Mouse (Mus musculus) CH12.LX (cell line): ENCODE data around the gene Rhod. TPM values are rescaled to one million over a fixed set of nuclear protein-coding genes. Genes with fewer than 3 reads are reported as not detected.

Experiments
- DNase-seq: peaks from one replicate; pipeline ENCODE4 v3.0.0-alpha.2; 2013; ENCODE audit errors: extremely low read depth
- H3K27ac ChIP-seq: 2 replicates; pipeline ENCODE4 v1.5.1; 2012; ENCODE audit warnings: low read depth, mild to moderate bottlenecking, control low read depth, moderate library complexity; ENCODE audit not compliant: insufficient read depth
- H3K27me3 ChIP-seq: replicated peaks from 2 replicates; pipeline ENCODE3; 2012; ENCODE audit warnings: inconsistent platforms
- H3K36me3 ChIP-seq, 2 experiments: replicated peaks in 1 of 2; 2 replicates each; pipeline versions ENCODE3 to v1.6.1; 2012; ENCODE audit warnings: inconsistent platforms in 1 of 2, low read length in 1 of 2, mild to moderate bottlenecking in 1 of 2, mixed read lengths in 1 of 2, moderate library complexity in 1 of 2; ENCODE audit not compliant: control insufficient read depth in 1 of 2, insufficient read depth in 1 of 2
- H3K4me1 ChIP-seq, 2 experiments: 2 replicates each; pipeline ENCODE4 v1.6.1; 2012; ENCODE audit warnings: inconsistent platforms in 1 of 2, moderate library complexity in 1 of 2; ENCODE audit not compliant: insufficient read depth in 2 of 2, control insufficient read depth in 1 of 2
- H3K4me2 ChIP-seq: 2 replicates; pipeline ENCODE4 v1.6.1; 2012; ENCODE audit warnings: low read depth, mild to moderate bottlenecking, control low read depth; ENCODE audit not compliant: poor library complexity, insufficient read depth, severe bottlenecking
- H3K4me3 ChIP-seq, 3 experiments: fragments of 150-350 bp in 1 of 3; sonication (generic) in 1 of 3; replicated peaks in 1 of 3; 2 replicates each; pipeline versions ENCODE3 to v1.5.1; 2011 to 2012; ENCODE audit warnings: low read depth in 2 of 3, low read length in 2 of 3, mild to moderate bottlenecking in 2 of 3, moderate library complexity in 2 of 3, control low read depth in 1 of 3, improper control_type of control experiment in 1 of 3, inconsistent platforms in 1 of 3, mixed read lengths in 1 of 3; ENCODE audit not compliant: poor library complexity in 1 of 3
- H3K79me2 ChIP-seq: replicated peaks from 2 replicates; pipeline ENCODE4 v1.6.1; 2012; ENCODE audit warnings: mild to moderate bottlenecking, moderate library complexity; ENCODE audit not compliant: control insufficient read depth, poor library complexity, insufficient read depth, severe bottlenecking; ENCODE audit errors: extremely low read depth
- H3K9ac ChIP-seq: 2 replicates; pipeline ENCODE4 v1.6.1; 2012; ENCODE audit warnings: low read depth, mild to moderate bottlenecking, control low read depth, moderate library complexity; ENCODE audit not compliant: insufficient read depth
- H3K9me3 ChIP-seq: replicated peaks from 2 replicates; pipeline ENCODE3; 2012; ENCODE audit warnings: low read length, inconsistent platforms, mixed read lengths
- CTCF ChIP-seq, 2 experiments: IDR thresholded peaks in 1 of 2; conservative IDR thresholded peaks in 1 of 2; 2 replicates each; pipeline ENCODE4 v1.5.1; 2011 to 2012; ENCODE audit warnings: low read depth in 2 of 2, low read length in 2 of 2, improper control_type of control experiment in 1 of 2, inconsistent platforms in 1 of 2, mild to moderate bottlenecking in 1 of 2, moderate library complexity in 1 of 2
- ELF1 ChIP-seq: IDR thresholded peaks from 2 replicates; pipeline ENCODE4 v1.6.1; 2014; ENCODE audit warnings: low read depth, mild to moderate bottlenecking, inconsistent platforms, low read length, improper control_type of control experiment
- ETS1 ChIP-seq: conservative IDR thresholded peaks from 2 replicates; pipeline ENCODE4 v1.6.1; 2012; ENCODE audit warnings: low read depth, mild to moderate bottlenecking, inconsistent platforms, low read length, improper control_type of control experiment, moderate library complexity
- HCFC1 ChIP-seq: IDR thresholded peaks from 2 replicates; pipeline ENCODE4 v1.6.1; 2012; ENCODE audit warnings: low read depth, mild to moderate bottlenecking, inconsistent platforms, low read length, improper control_type of control experiment
- IRF4 ChIP-seq: IDR thresholded peaks from 2 replicates; pipeline ENCODE4 v1.6.1; 2014; ENCODE audit warnings: low read depth, mild to moderate bottlenecking, inconsistent platforms, low read length, improper control_type of control experiment
- JUND ChIP-seq: conservative IDR thresholded peaks from 2 replicates; pipeline ENCODE4 v1.6.1; 2011; ENCODE audit warnings: low read depth, low read length, improper control_type of control experiment
- KAT2A ChIP-seq: IDR thresholded peaks from 2 replicates; pipeline ENCODE4 v1.6.1; 2012; ENCODE audit warnings: low read length, improper control_type of control experiment, inconsistent platforms; ENCODE audit not compliant: insufficient replicate concordance
- NELFE ChIP-seq: IDR thresholded peaks from 2 replicates; pipeline ENCODE4 v1.6.1; 2011; ENCODE audit warnings: low read depth, low read length, improper control_type of control experiment
- NRF1 ChIP-seq: IDR thresholded peaks from 2 replicates; pipeline ENCODE4 v1.6.1; 2014; ENCODE audit warnings: low read depth, mild to moderate bottlenecking, inconsistent platforms, low read length, improper control_type of control experiment, moderate library complexity
- POLR2A ChIP-seq: IDR thresholded peaks from 2 replicates; pipeline ENCODE4 v1.6.1; 2011; ENCODE audit warnings: low read depth, mild to moderate bottlenecking, improper control_type of control experiment, low read length
- POLR2AphosphoS2 ChIP-seq: IDR thresholded peaks from 2 replicates; pipeline ENCODE4 v1.6.1; 2011; ENCODE audit warnings: low read depth, low read length, improper control_type of control experiment
- RAD21 ChIP-seq: IDR thresholded peaks from 2 replicates; pipeline ENCODE4 v1.6.1; 2011; ENCODE audit warnings: low read depth, mild to moderate bottlenecking, low read length, improper control_type of control experiment, moderate library complexity
- RCOR1 ChIP-seq: conservative IDR thresholded peaks from 2 replicates; pipeline ENCODE4 v1.6.1; 2012; ENCODE audit warnings: low read depth, mild to moderate bottlenecking, inconsistent platforms, low read length, improper control_type of control experiment
- SIN3A ChIP-seq: IDR thresholded peaks from 2 replicates; pipeline ENCODE4 v1.6.1; 2012; ENCODE audit warnings: low read length, improper control_type of control experiment, inconsistent platforms
- TCF12 ChIP-seq: IDR thresholded peaks from 2 replicates; pipeline ENCODE4 v1.6.1; 2014; ENCODE audit warnings: low read depth, mild to moderate bottlenecking, inconsistent platforms, low read length, improper control_type of control experiment
- USF1 ChIP-seq: IDR thresholded peaks from 2 replicates; pipeline ENCODE4 v1.6.1; 2014; ENCODE audit warnings: low read depth, mild to moderate bottlenecking, inconsistent platforms, low read length, improper control_type of control experiment
- ZKSCAN1 ChIP-seq: IDR thresholded peaks from 2 replicates; pipeline ENCODE4 v1.6.1; 2012; ENCODE audit warnings: low read depth, inconsistent platforms, low read length, improper control_type of control experiment, borderline replicate concordance
- ZNF384 ChIP-seq: IDR thresholded peaks from 2 replicates; pipeline ENCODE4 v1.6.1; 2012; ENCODE audit warnings: low read depth, low read length, improper control_type of control experiment, inconsistent platforms
- dilution Hi-C: fragments of 300-500 bp; cut with MboI; formaldehyde crosslinking; loops from 2 replicates; pipeline ENCODE4 v1.14.3; 2020; ENCODE audit warnings: low sequenced_read_pairs; ENCODE audit not compliant: extremely low pct_unique_long_range_greater_than_20kb, extremely low pct_ligation_motif_present
- in situ Hi-C: fragments of 300-500 bp; cut with MboI; formaldehyde crosslinking; loops from 3 replicates; pipeline ENCODE4 v1.14.3; 2019; ENCODE audit warnings: low sequenced_read_pairs, low pct_ligation_motif_present, low pct_unique_long_range_greater_than_20kb, mixed read lengths
- polyA plus RNA-seq: library from polyadenylated mRNA; unstranded; fragments of >175 nt; gene quantifications from 2 replicates; pipeline ENCODE4 v1.2.1, GENCODE M21; 2012; ENCODE audit warnings: low read depth; ENCODE audit not compliant: insufficient read length
- total RNA-seq, 2 experiments: library from RNA; depleted of rRNA; stranded (reverse); fragments of 300-350 nt in 1 of 2; fragments of >200 nt in 1 of 2; gene quantifications; 2 replicates each; pipeline ENCODE4 v1.2.3; 2012 to 2014

Gene Rhod
- total and polyA plus RNA-seq, 3 experiments, result 14.4 to 20.1 (median 19.3) TPM

GRCm38 (mm10) chr19:4452525-4452924 lies 13.3 kb upstream of the Rhod start:
- dilution Hi-C loops, result no loop called here
- DNase-seq, result no peak
- H3K27me3 ChIP-seq, result no peaks in the 10 kb centered on the region

DNA sequence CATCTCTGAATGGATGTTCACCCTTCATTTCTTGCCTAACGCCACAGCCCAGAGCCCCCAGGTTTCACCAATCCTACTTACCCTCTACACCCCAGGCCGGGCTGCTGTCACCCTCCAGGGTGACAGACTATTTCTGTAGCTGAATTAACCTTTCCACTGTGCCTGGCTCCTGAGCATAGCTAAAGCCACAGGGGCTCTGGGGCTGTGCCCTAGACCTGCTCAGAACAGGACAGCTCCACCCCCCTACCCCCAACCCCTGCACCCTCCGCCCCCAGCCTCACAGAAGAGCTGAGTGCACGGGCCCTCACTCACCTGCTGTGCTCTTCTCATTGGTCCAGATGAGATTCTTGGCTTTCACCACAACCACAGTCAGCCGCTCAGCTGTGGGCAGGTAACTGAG lies 12.7 kb upstream of the Rhod start:
- H3K4me1 ChIP-seq, result peaks cover 3 to 12% of the 10 kb centered on the region in 2 experiments; a peak in 2 of 4 replicates
- TF ChIP-seq KAT2A (no peak), POLR2AphosphoS2 (no peak), NELFE (no peak), USF1 (no peak), SIN3A (no peak), TCF12 (no peak), RCOR1 (no peak), HCFC1 (no peak), ETS1 (no peak), NRF1 (no peak), RAD21 (no peak), CTCF (conservative IDR thresholded peaks at IDR 0.05 in 1 of 2, IDR thresholded peaks at IDR 0.05 in 1 of 2; ENCODE audit: low read depth in 2 of 2, low read length in 2 of 2) (no peak), POLR2A (no peak), ZKSCAN1 (no peak)
- TF ChIP-seq, all 38 proteins: peak for 0
- Histone ChIP-seq H3K9ac (no peak overlapping the region), H3K4me3 (no peak overlapping the region), H3K36me3 (peaks cover 0 to 7% of the 10 kb centered on the region in 2 experiments), H3K9me3 (no peaks in the 10 kb centered on the region), H3K27me3 (no peaks in the 10 kb centered on the region), H3K79me2 (no peaks in the 10 kb centered on the region), H3K27ac (no peak overlapping the region), H3K4me2 (no peak overlapping the region)
- dilution Hi-C loops, result no loop called here
- no peak for DNase-seq
- in situ Hi-C loops, result no loop called here

More at GRCm38 (mm10) chr19:4452525-4452924, 13.3 kb upstream of the Rhod start:
- in situ Hi-C loops, result no loop called here
- Histone ChIP-seq H3K9ac (no peak overlapping the region), H3K27ac (no peak overlapping the region), H3K4me1 (peaks cover 3 to 12% of the 10 kb centered on the region in 2 experiments; a peak in 2 of 4 replicates), H3K9me3 (no peaks in the 10 kb centered on the region), H3K79me2 (no peaks in the 10 kb centered on the region), H3K4me2 (no peak overlapping the region), H3K36me3 (peaks cover 0 to 5% of the 10 kb centered on the region in 2 experiments)
- TF ChIP-seq JUND (no peak), CTCF (conservative IDR thresholded peaks at IDR 0.05 in 1 of 2, IDR thresholded peaks at IDR 0.05 in 1 of 2; ENCODE audit: low read depth in 2 of 2, low read length in 2 of 2) (no peak), ELF1 (no peak), HCFC1 (no peak), ZNF384 (no peak), IRF4 (no peak)
- TF ChIP-seq, all 38 proteins: peak for 0
- no peak overlapping the region for H3K4me3 ChIP-seq
